Mouse (Mus musculus) megakaryocyte progenitor cell, adult 5-6 weeks (primary cell): Measurements from ENCODE around the gene BC067074. TPM values are rescaled to one million over a fixed set of nuclear protein-coding genes. Genes with fewer than 3 reads are reported as not detected.

Source experiments
- total RNA-seq, 2 experiments: library from RNA; stranded (forward) in 1 of 2; stranded (reverse) in 1 of 2; fragments of 157-497, 149-512 nt in 1 of 2; fragments of 200-1000 nt in 1 of 2; gene quantifications; 2 replicates each; pipeline versions ENCODE4 v1.2.3 to v1.2.4; 2015 to 2017

The BC067074 gene
- total RNA-seq, 2 experiments from 2014 or later, result 0.10 TPM; not detected in 1

Other genes starting within 250 kb of the BC067074 start
- gene Gpx8, start 246.7 kb upstream of the BC067074 start, total RNA-seq (2015), result not detected in 2 replicates
- gene Gpx8, start 246.7 kb upstream of the BC067074 start, total RNA-seq (2017), result not detected in 2 replicates
- 0.15 TPM in 1 of 2 replicates, not detected in the other for gene Gzma, start 192.2 kb upstream of the BC067074 start, total RNA-seq (2015)
- gene Gzma, start 192.2 kb upstream of the BC067074 start, total RNA-seq (2017), result 0.61 TPM in 1 of 2 replicates, not detected in the other
- 0.27 TPM in 1 of 2 replicates, not detected in the other for gene Esm1, start 83.5 kb upstream of the BC067074 start, total RNA-seq (2015)
- gene Esm1, start 83.5 kb upstream of the BC067074 start, total RNA-seq (2017), result not detected in 2 replicates
- gene Gzmk, start 67.3 kb upstream of the BC067074 start, total RNA-seq (2015), result not detected in 2 replicates
- not detected in 2 replicates for gene Gzmk, start 67.3 kb upstream of the BC067074 start, total RNA-seq (2017)